Mouse (Mus musculus) hindbrain, embryonic 16.5 days (tissue): Measurements from ENCODE around the gene Asic3. TPM values are rescaled to one million over a fixed set of nuclear protein-coding genes. Genes with fewer than 3 reads are reported as not detected.

ENCODE experiments used
- ATAC-seq: fragments of 200-750 bp; cut with Nextera tagmentation; 2 replicates; pipeline ENCODE4 v1.8.0; 2017; ENCODE audit warnings: moderate TSS enrichment, moderate library complexity
- H3K27ac ChIP-seq: fragments of 300-500 bp; sonication (generic); 2 replicates; pipeline ENCODE4 v1.5.1; 2014; ENCODE audit warnings: low read depth, mild to moderate bottlenecking, control low read depth, low read length, moderate library complexity
- H3K27me3 ChIP-seq: fragments of 300-500 bp; sonication (generic); replicated peaks from 2 replicates; pipeline ENCODE4 v1.6.1; 2014; ENCODE audit warnings: low read length; ENCODE audit not compliant: control insufficient read depth, insufficient read depth
- H3K36me3 ChIP-seq: fragments of 300-500 bp; sonication (generic); 2 replicates; pipeline ENCODE4 v1.6.1; 2014; ENCODE audit warnings: mild to moderate bottlenecking, low read length, moderate library complexity, mixed read lengths; ENCODE audit not compliant: control insufficient read depth, insufficient read depth
- H3K4me1 ChIP-seq: fragments of 300-500 bp; sonication (generic); 2 replicates; pipeline ENCODE4 v1.6.1; 2014; ENCODE audit warnings: low read depth, low read length; ENCODE audit not compliant: control insufficient read depth, insufficient read depth
- H3K4me2 ChIP-seq: fragments of 300-500 bp; sonication (generic); 2 replicates; pipeline ENCODE4 v1.6.1; 2014; ENCODE audit warnings: mild to moderate bottlenecking, low read length, control low read depth, moderate library complexity
- H3K4me3 ChIP-seq: fragments of 300-500 bp; sonication (generic); 2 replicates; pipeline ENCODE4 v1.5.1; 2014; ENCODE audit warnings: mild to moderate bottlenecking, low read length, control low read depth, moderate library complexity
- H3K9ac ChIP-seq: fragments of 300-500 bp; sonication (generic); 2 replicates; pipeline ENCODE4 v1.6.1; 2014; ENCODE audit warnings: low read depth, mild to moderate bottlenecking, control low read depth, low read length, moderate library complexity
- H3K9me3 ChIP-seq: fragments of 300-500 bp; sonication (generic); 2 replicates; pipeline ENCODE4 v1.6.1; 2014; ENCODE audit warnings: mild to moderate bottlenecking, low read length, moderate library complexity; ENCODE audit not compliant: control insufficient read depth
- WGBS: fragments of 180-500 bp; shearing (Covaris S2); extraction: QIAGEN DNeasy Blood & Tissue Kit; methylation state at CpG from one replicate; pipeline ENCODE4 v1.1.7; 2014; 5-methylcytosine and 5-hydroxymethylcytosine counted together
- polyA plus RNA-seq: library from polyadenylated mRNA; unstranded; fragments of >200 nt; fragmentation: Nextera tagmentation; extraction: Ambion mirVana; gene quantifications from 2 replicates; pipeline ENCODE4 v1.2.1, GENCODE M21; 2015

The Asic3 gene
- polyA plus RNA-seq, 1 experiment from 2014 or later: 0.85 TPM

DNA sequence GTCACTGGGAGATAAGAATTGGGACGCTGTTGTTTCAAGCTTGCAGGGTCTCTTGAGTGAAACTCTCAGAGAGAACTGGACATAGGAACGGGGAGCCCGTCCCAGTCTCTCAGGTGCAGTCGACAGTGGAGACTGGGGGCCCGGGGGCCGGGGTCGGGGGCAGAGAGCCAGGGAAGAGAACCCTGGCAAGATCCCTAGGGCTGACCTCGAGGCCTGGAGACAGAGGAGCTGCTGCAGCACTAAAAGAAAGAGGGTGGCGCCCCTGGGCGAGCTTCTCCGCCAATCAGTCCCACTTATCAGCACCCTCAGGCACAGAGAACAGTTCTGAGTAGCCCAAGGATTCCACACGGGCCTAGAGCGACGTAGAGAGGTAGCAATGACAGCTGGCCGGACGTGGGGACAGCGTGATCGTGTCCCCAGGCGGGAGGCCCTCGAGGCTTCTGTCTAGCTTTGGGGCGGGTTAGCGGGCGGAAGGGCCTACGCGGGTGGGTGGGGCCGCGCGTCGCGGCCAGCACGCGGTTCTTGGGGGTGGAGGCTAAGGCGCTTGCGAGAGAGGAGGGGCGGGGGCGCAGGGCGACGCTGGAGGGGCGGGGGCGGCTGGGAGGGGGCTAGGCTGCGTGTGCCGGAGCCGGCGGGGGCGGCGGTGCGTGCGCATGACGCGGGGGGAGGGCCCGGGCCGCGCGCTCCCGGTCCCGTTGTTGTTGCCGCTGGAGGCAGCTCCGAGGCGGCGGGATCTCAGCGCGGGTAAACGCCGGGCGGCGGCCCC lies 38.3 kb downstream of the Asic3 start:
- 1% methylated on average over 40 of the region's 66 CpGs for WGBS
- peak; percentile 72 for ATAC-seq
- peaks cover 53% of the 10 kb centered on the region for H3K4me1 ChIP-seq
- peak overlapping the region; percentile 97 for H3K4me2 ChIP-seq
- H3K9me3 ChIP-seq: no peaks in the 10 kb centered on the region
- peak overlapping the region; percentile 97 for H3K4me3 ChIP-seq
- peak overlapping the region; percentile 95 for H3K9ac ChIP-seq
- peak overlapping the region; percentile 86 for H3K27ac ChIP-seq
- H3K36me3 ChIP-seq: no peaks in the 10 kb centered on the region
- H3K27me3 ChIP-seq: no peaks in the 10 kb centered on the region

DNA sequence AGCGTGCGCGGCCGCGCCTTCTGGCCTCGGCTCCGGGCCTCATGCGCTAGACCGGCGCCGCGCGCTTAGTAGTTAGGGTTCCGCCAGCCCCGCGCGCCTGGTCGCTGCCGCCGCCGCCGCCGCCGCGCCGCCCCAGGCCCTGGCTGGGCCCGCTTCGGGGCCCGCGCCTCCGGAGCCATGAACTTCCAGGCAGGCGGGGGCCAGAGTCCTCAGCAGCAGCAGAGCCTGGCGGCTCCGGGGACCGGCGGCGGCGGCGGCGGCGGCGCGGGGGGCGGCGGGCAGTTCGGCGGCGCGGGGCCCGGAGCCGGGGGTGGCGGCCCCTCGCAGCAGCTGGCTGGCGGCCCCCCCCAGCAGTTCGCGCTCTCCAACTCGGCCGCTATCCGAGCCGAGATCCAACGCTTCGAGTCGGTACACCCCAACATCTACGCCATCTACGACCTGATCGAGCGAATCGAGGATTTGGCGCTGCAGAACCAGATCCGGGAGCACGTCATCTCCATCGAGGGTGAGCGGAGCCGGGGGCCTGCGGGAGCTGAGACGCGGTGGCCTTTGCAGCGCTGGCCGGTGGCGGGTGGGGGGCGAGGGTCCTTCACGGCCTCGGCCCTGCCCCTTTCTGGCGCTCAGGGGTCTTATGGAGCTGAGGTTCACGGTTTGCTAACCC lies 39.0 kb downstream of the Asic3 start, which contains the start of gene Agap3:
TSS of gene Agap3 (plus strand) at position 148 of the 661 bp plus-strand sequence.
- peak within 1 kb of the TSS; percentile 95 for H3K9ac ChIP-seq
- H3K4me2 ChIP-seq: peak within 1 kb of the TSS; percentile 97
- H3K27ac ChIP-seq: peak within 1 kb of the TSS; percentile 86
- H3K4me1 ChIP-seq: peaks cover 47% of the 10 kb centered on the region
- peak; percentile 1; the same call in 1 of the 2 replicates for ATAC-seq
- H3K27me3 ChIP-seq: no peaks in the 10 kb centered on the region
- H3K9me3 ChIP-seq: no peaks in the 10 kb centered on the region
- under 1% methylated on average over 49 of the region's 85 CpGs for WGBS
- H3K36me3 ChIP-seq: no peaks in the 10 kb centered on the region
- H3K4me3 ChIP-seq: peak within 1 kb of the TSS; percentile 97

DNA sequence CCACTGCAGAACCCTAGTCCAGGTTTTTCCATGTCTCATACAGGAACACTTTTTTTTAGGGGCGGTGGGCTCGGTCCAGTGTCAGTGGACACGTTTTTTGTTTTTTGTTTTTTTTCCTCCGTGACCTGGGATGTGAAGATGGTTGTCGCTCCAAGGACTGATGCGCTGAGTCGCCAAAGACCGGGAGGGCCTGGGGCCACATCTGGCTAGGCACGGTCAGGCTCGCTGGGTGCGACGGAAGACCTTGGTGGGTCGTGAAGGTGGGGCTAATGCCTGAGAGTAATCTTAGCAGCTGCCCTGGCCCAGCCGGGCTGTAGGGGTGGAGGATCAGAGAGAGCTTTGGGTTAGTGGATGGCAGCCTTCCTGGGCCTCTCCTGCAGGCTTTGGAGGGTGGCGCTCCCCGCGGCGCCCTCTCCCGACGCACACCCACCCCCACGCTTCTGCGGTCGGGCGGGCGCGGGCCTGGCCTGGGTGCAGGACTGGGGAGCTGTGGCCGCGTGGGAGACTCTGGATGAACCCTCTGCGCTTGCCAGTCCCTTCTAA lies 39.6 kb downstream of the Asic3 start:
- 1% methylated on average over 29 of the region's 29 CpGs for WGBS
- peak; percentile 10 for ATAC-seq
- Histone ChIP-seq H3K36me3 (no peaks in the 10 kb centered on the region), H3K4me3 (peak overlapping the region; percentile 97), H3K27ac (peak overlapping the region; percentile 86), H3K9me3 (no peaks in the 10 kb centered on the region), H3K4me1 (peaks cover 45% of the 10 kb centered on the region), H3K9ac (peak overlapping the region; percentile 95), H3K27me3 (no peaks in the 10 kb centered on the region), H3K4me2 (peak overlapping the region; percentile 97)

DNA sequence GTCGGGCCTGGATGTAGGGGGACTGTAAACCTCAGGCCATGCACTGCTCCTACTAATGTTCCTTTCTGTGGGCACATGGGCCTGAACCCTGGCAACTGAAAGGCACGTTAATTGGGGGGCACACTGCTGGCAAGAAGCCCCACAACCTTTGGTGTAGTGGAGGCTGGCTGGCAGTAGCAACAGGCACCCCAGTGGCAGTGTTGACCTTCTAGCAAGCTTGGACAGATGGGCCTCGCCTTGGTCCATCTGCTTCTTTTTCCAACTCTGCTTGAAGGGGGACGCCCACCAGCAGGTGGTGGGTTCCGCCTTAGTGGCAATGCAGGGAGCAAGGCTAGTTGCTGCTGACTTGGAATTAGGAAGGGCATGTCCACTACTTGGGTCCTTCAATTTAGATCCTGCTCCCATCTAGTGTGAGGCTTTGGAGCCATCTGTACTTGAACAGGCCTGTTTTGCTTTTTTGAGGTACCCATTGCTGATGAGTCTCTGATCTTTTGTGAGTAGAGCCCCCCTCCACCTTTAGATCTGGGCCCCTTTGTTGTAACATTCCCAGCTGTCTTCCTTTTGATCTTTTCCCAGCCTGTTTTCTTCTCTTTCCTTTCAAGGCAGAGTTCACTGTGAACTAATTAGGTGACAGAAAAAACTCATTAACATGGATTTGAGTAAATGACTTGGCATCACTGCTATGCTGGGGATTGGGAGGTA lies 40.2 kb downstream of the Asic3 start:
- no peak; the same call in none of the 2 replicates for ATAC-seq
- Histone ChIP-seq H3K4me3 (peak overlapping the region; percentile 97), H3K4me1 (peaks cover 41% of the 10 kb centered on the region), H3K27me3 (no peaks in the 10 kb centered on the region), H3K36me3 (peaks cover 4% of the 10 kb centered on the region; the same call in 1 of the 2 replicates), H3K4me2 (peak overlapping the region; percentile 97), H3K9me3 (no peaks in the 10 kb centered on the region), H3K9ac (peak overlapping the region; percentile 95), H3K27ac (peak overlapping the region; percentile 86)
- 3% methylated on average over 5 of the region's 5 CpGs for WGBS

DNA sequence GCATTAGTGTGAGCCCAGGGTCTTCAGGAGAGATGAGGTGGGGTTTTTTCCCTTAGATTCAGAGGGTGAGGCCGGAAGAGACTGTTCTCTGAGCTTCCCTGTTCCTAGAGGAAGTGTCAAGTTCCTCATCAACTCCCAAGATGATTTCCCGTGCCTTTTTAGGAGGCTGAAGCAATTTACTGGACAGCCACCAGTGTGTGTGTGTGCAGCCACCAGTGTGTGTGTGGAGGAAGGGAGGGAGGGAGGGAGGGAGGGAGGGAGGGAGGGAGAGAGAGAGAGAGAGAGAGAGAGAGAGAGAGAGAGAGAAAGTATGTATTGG lies 40.8 kb downstream of the Asic3 start:
- ATAC-seq: no peak
- peaks cover 41% of the 10 kb centered on the region for H3K4me1 ChIP-seq
- no peaks in the 10 kb centered on the region for H3K27me3 ChIP-seq
- peak overlapping the region; percentile 95; the same call in 1 of the 2 replicates for H3K9ac ChIP-seq
- H3K4me2 ChIP-seq: peak overlapping the region; percentile 97
- peak overlapping the region; percentile 97 for H3K4me3 ChIP-seq
- peak overlapping the region; percentile 86 for H3K27ac ChIP-seq
- no peaks in the 10 kb centered on the region for H3K9me3 ChIP-seq
- H3K36me3 ChIP-seq: peaks cover 4% of the 10 kb centered on the region; the same call in 1 of the 2 replicates
- 7% methylated on average over 2 of the region's 2 CpGs for WGBS

DNA sequence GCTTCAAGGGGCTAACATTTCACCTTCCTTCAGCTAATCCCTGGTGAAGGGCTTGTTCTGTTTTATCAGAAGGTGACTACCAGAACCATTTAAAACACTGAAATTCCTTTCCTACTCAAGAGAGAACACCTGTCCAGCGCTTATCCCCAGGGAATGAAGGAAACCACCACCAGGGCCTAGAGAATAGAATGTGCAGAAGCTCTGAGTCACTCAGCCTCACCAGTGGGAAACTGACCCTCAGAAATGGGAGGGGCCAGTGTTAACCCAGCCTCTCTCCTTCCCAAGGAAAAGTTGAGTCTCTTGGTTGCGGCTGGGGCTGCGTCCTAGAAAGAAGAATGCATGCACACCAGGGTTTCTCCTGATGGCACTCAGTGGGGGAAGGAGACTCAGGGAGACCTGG lies 41.9 kb downstream of the Asic3 start:
- H3K4me3 ChIP-seq: no peak overlapping the region
- H3K4me2 ChIP-seq: peak overlapping the region; percentile 97
- no peaks in the 10 kb centered on the region for H3K27me3 ChIP-seq
- peaks cover 4% of the 10 kb centered on the region for H3K36me3 ChIP-seq
- H3K4me1 ChIP-seq: peaks cover 41% of the 10 kb centered on the region
- ATAC-seq: no peak
- 55% methylated on average over 3 of the region's 3 CpGs for WGBS
- no peaks in the 10 kb centered on the region for H3K9me3 ChIP-seq
- no peak overlapping the region for H3K27ac ChIP-seq
- H3K9ac ChIP-seq: no peak overlapping the region

DNA sequence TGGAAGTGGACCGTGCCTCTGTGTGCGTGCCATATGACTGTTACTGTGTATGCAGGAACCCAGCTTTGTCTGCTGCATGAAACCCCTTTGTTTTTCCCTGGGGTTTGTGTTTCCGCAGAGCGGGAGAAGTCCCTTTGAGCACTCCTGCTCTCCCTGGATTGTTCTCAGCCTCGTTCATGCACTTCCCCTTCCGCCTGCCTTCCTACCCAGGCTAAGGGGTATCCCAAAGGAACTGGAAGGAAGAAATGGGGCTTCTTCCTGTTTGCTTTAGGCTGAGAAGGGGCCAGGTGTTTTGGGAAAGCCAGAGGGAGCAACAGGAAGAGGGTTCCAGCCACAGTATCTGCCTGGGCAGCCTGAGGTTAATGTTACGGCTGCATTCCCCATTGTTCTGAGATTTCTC lies 42.4 kb downstream of the Asic3 start:
- Histone ChIP-seq H3K9me3 (no peaks in the 10 kb centered on the region), H3K9ac (no peak overlapping the region), H3K36me3 (peaks cover 4% of the 10 kb centered on the region), H3K27me3 (no peaks in the 10 kb centered on the region), H3K4me1 (peaks cover 41% of the 10 kb centered on the region), H3K4me2 (peak overlapping the region; percentile 27), H3K4me3 (no peak overlapping the region), H3K27ac (no peak overlapping the region)
- ATAC-seq: no peak
- WGBS: 42% methylated on average over 7 of the region's 7 CpGs

DNA sequence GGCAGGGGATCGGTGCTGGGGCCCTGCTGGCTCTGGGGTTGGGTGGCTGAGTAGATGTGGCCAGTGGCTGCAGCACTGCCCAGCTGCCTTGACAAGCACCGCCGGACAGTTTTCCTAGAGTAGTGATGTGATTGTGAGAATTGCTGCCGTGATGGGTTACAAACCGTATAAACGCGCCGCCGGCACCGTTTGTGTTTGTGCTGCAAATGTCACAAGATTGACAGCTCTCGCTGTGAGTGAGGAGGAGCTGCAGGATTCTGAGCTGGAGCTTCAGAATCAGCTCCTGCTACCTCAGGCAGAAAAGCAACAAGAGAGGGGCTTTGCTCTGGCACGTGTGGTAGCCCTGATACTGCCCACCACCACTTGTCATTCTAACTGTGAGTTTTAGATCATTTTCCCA lies 53.6 kb downstream of the Asic3 start:
- Histone ChIP-seq H3K27ac (no peak overlapping the region; the same call in 1 of the 2 replicates), H3K4me1 (peaks cover 12% of the 10 kb centered on the region), H3K36me3 (no peaks in the 10 kb centered on the region), H3K9me3 (no peaks in the 10 kb centered on the region), H3K4me2 (no peak overlapping the region), H3K4me3 (no peak overlapping the region), H3K9ac (0 out of 2 replicates have a peak overlapping the region, but pooled peaks have one; percentile 23), H3K27me3 (no peaks in the 10 kb centered on the region)
- 32% methylated on average over 12 of the region's 12 CpGs for WGBS
- ATAC-seq: 0 out of 2 replicates have a peak, but pooled peaks have one; percentile 9
